Mouse (Mus musculus): ENCODE results near the gene Gm3402. TPM values are rescaled to one million over a fixed set of nuclear protein-coding genes. Genes with fewer than 3 reads are reported as not detected.
A peak's percentile ranks its signal among the peaks of the same experiment; 100 is the strongest.
"Not testable (repeated sequence)": the region's sequence is repeated elsewhere in the genome, so short reads cannot be mapped to it uniquely, and the experiment has no call there.

The Gm3402 gene
- not detected for total RNA-seq (2021)
- long read RNA-seq, experiment 1, result 0 reads
- long read RNA-seq, experiment 2, result 0 reads

- DNase-seq, result not testable (repeated sequence)
These were observed at the start of gene Gm3402 for GRCm38 (mm10) chr5:146513823-146514222. Gene Gm3402, plus strand, starts transcription at chr5:146514123.

- no peak for DNase-seq
These were observed 47.3 kb upstream of the Gm3402 start for GRCm38 (mm10) chr5:146466663-146467062.

GRCm38 (mm10) chr5:146468311-146468710 lies 45.6 kb upstream of the Gm3402 start:
- no peak for DNase-seq

GRCm38 (mm10) chr5:146470821-146471220 lies 43.1 kb upstream of the Gm3402 start:
- DNase-seq, result no peak

GRCm38 (mm10) chr5:146471311-146471710 lies 42.6 kb upstream of the Gm3402 start:
- DNase-seq, result no peak

- peak; percentile 57 for DNase-seq
These were observed 42.1 kb upstream of the Gm3402 start for GRCm38 (mm10) chr5:146471821-146472220.

GRCm38 (mm10) chr5:146479564-146479963 lies 34.4 kb upstream of the Gm3402 start:
- peak; percentile 47 for DNase-seq

- DNase-seq, result not testable (repeated sequence)
These were observed 32.3 kb upstream of the Gm3402 start, which contains the start of gene Gm6408 for GRCm38 (mm10) chr5:146481665-146482064. Gene Gm6408, plus strand, starts transcription at chr5:146481965.

- peak; percentile 44 for DNase-seq
These were observed 25.0 kb upstream of the Gm3402 start for GRCm38 (mm10) chr5:146488959-146489358.

GRCm38 (mm10) chr5:146491063-146491462 lies 22.9 kb upstream of the Gm3402 start, which contains the start of gene Gm6370:
Gene Gm6370, plus strand, starts transcription at chr5:146491363.
- DNase-seq, result not testable (repeated sequence)

GRCm38 (mm10) chr5:146502099-146502498 lies 11.8 kb upstream of the Gm3402 start, which contains the start of gene 4930449I24Rik:
Gene 4930449I24Rik, plus strand, starts transcription at chr5:146502399.
- not testable (repeated sequence) for DNase-seq

- DNase-seq, result not testable (repeated sequence)
These were observed 11.6 kb downstream of the Gm3402 start, which contains the start of gene Gm3404 for GRCm38 (mm10) chr5:146525501-146525900. Gene Gm3404, plus strand, starts transcription at chr5:146525801.

- not testable (repeated sequence) for DNase-seq
These were observed 23.4 kb downstream of the Gm3402 start, which contains the start of gene Gm3409 for GRCm38 (mm10) chr5:146537347-146537746. Gene Gm3409, plus strand, starts transcription at chr5:146537647.

GRCm38 (mm10) chr5:146555836-146556235 lies 41.9 kb downstream of the Gm3402 start, which contains the start of gene Gm3415:
Gene Gm3415, plus strand, starts transcription at chr5:146556136.
- DNase-seq, result not testable (repeated sequence)

- DNase-seq, result no peak
These were observed 50.3 kb downstream of the Gm3402 start for GRCm38 (mm10) chr5:146564259-146564658.

Other genes with a start within 250 kb of the Gm3402 start
- 10 to 100 TPM; 13.8 to 14.0 TPM for gene Wasf3, start 129.1 kb upstream of the Gm3402 start, total RNA-seq (2021)
- not detected for gene Gm6408, start 32.2 kb upstream of the Gm3402 start, total RNA-seq (2021)
- under 1 TPM in 1 of 2 experiments, not detected in 1; 0.33 TPM for gene Gm6370, start 22.8 kb upstream of the Gm3402 start, total RNA-seq (2021)
- gene 4930449I24Rik, start 11.7 kb upstream of the Gm3402 start, total RNA-seq (2021), result not detected
- not detected for gene Gm3404, start 11.7 kb downstream of the Gm3402 start, total RNA-seq (2021)
- gene Gm3409, start 23.5 kb downstream of the Gm3402 start, total RNA-seq (2021), result not detected
- not detected for gene Gm3415, start 42.0 kb downstream of the Gm3402 start, total RNA-seq (2021)
- gene Gpr12, start 71.1 kb downstream of the Gm3402 start, total RNA-seq (2021), result under 1 TPM; 0.15 to 0.21 TPM